Mouse (Mus musculus) heart, postnatal 25 days (tissue): Measurements from ENCODE around the gene Apod. TPM values are rescaled to one million over a fixed set of nuclear protein-coding genes. Genes with fewer than 3 reads are reported as not detected.
"Not testable (repeated sequence)": the region's sequence is repeated elsewhere in the genome, so short reads cannot be mapped to it uniquely, and the experiment has no call there.

Experiments used
- DNase-seq: peaks from one replicate; pipeline ENCODE4 v3.0.0; 2022; ENCODE audit warnings: low spot score
- intact Hi-C: fragments of 180-260 bp; cut with DNase I; formaldehyde crosslinking; loops from one replicate; pipeline ENCODE4 v1.15.1; 2025
- total RNA-seq, 2 experiments: library from RNA; stranded (reverse); gene quantifications; 2 replicates each; pipeline ENCODE4 v1.2.3; 2021

The Apod gene
- 1 to 10 TPM; 2.6 to 2.9 TPM for total RNA-seq

- no peak for DNase-seq
Measured at GRCm38 (mm10) chr16:31314497-31315233, at the start of gene Apod. Gene Apod (minus strand): TSS chr16:31314808.

DNA sequence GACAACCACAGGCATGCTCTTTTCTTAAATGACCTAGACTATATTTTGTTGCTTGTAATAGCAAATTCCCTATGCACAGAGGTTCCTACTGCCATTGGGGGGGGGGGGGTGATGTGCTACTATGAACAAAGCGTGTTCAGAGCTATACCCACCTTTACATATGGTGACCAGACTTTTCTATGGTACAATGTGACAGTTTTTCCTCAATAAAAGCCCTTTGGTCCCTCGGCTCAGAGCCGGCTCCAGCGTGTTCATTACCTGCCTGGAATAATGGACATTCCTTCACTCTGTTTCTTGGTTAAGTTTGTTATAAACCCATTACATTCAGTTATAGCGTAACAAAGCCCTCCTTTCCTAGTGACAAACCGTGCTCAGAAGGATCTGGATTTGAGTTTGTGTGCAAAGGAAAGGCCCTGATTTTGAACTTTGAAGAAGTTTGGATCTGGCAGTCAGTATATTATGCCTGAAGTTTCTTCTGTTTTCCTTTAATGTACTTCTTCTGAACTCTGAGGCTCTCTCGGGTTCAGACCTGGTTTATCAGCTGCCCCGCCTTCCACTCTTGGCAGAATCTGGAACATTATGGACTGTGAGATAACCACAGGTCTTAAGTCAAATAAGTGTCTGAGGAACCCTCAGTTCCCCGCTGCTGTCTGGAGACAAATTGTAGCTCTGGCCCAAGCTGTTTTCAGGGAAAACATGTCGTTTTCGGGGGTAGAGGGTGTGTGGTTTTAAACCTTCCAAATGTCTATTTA, 49.3 kb upstream of the Apod start:
- intact Hi-C loops: no loop called here

More at GRCm38 (mm10) chr16:31314497-31315233, at the start of gene Apod:
- intact Hi-C loops: no loop called here

GRCm38 (mm10) chr16:31359542-31359941, 44.9 kb upstream of the Apod start:
- intact Hi-C loops: loop anchor here (5.0 to 10.0 kb wide), 3 partner anchors 255 to 762 kb away; partner anchors contain the start of gene Fam43a
- DNase-seq: no peak

More for the DNA sequence above, 49.3 kb upstream of the Apod start:
- DNase-seq: no peak

DNA sequence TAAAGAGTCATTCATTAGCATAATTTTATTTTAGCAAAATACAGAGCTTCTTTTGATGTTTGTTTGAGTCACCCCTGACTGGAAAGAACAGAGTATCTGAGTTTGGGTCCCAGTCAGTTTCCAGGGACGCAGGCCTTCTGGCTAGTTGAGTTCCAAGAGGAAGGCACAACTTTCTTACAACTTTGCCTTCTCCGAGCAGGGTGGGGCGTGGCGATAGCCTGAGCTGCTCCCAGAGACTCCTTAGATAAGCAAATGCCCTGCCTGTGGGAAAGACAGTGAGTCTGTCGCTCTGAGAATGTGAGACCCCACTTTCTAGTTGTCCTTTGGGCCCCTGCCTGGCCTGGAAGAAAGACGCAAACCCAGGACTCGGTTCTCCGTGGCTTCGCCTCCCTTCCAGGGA, 44.4 kb upstream of the Apod start:
- intact Hi-C loops: loop anchor here (5.0 to 10.0 kb wide), 3 partner anchors 254 to 762 kb away; partner anchors contain the start of gene Fam43a
- DNase-seq: no peak

GRCm38 (mm10) chr16:31358576-31358975, 44.0 kb upstream of the Apod start:
- intact Hi-C loops: loop anchor here (5.0 to 10.0 kb wide), 3 partner anchors 254 to 761 kb away; partner anchors contain the start of gene Fam43a
- DNase-seq: no peak

- intact Hi-C loops: loop anchor here (5.0 to 10.0 kb wide), 3 partner anchors 251 to 759 kb away; partner anchors contain the start of gene Fam43a
- DNase-seq: no peak
Measured at GRCm38 (mm10) chr16:31355882-31356281, 41.3 kb upstream of the Apod start.

DNA sequence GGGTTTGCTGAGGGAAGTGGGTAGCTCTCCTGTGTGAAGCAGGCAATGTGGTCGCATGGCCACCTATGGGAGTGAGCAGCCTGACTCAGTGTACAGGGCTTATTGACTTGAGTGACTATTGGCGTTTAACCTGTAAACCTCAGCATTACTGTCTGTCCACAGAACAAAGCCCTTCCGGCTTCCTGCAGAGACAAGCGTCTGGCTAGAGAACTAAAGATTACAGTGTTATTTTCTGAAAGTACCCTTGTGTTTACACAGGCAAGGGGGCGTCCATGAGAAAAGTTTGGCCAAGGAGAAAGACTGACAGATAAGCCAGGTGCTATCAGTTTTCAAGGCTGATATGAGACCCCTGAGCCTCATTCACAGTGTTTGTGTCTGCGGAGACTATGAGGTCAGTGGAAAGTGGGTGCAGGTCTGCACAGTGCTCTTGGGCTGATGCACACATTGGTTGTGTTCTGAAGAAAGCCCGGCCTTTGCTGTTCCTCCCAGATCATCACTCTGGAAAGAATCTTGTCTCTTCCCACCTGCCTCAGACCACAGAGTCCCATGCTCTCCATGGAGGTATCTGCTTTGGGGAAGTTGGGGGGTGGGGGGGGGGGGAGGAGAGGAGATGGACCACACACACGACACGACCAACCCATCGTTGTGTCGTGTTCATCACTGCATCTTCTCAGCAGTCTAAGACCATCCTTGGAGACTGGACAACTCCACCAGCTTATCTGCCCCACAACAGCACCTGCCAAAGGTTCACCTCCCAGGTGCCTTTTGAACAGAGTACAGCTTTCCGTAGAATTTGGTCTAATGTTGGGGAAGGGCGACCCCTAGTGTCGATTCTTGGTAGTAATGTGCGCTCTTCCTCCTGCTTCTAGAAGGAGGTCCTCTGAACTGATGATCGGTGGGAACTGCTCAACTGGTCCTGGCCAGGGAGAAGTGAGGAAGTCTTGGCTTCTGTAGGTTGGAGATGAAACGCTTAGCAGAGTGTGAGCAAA, 40.0 kb upstream of the Apod start:
- peak; percentile 14 for DNase-seq
- intact Hi-C loops: loop anchor here (5.0 to 10.0 kb wide), 3 partner anchors 250 to 757 kb away; partner anchors contain the start of gene Fam43a

GRCm38 (mm10) chr16:31352996-31353395, 38.4 kb upstream of the Apod start:
- DNase-seq: no peak
- intact Hi-C loops: loop anchor here (2.0 to 10.0 kb wide), 3 partner anchors 248 to 368 kb away; partner anchors contain the start of gene Xxylt1

DNA sequence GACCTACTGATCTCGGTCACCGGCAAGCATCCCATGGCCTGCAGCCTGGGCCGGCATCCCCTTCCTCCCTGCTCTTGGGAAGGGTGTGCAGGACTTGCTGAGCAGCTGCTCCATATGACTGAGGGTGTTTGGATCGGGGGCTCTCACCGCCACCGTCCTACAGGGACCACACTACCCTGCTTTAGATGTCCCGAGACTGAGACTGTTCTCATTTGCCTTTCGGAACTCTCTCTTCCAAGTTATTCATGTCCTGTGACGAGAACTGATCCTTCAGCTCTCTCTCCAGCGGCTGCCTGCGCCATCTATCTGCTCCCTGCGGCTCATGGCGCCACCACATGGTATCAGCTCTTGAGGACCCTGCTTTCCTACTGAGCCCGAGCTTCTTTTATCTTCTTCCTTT, 33.0 kb upstream of the Apod start:
- intact Hi-C loops: loop anchor here (1.0 to 5.0 kb wide), 3 partner anchors 85 to 225 kb away; no protein-coding TSS in a partner anchor

GRCm38 (mm10) chr16:31342966-31343365, 28.4 kb upstream of the Apod start:
- intact Hi-C loops: no loop called here
- no peak for DNase-seq

More for the DNA sequence above, 33.0 kb upstream of the Apod start:
- DNase-seq: peak; percentile 41

DNA sequence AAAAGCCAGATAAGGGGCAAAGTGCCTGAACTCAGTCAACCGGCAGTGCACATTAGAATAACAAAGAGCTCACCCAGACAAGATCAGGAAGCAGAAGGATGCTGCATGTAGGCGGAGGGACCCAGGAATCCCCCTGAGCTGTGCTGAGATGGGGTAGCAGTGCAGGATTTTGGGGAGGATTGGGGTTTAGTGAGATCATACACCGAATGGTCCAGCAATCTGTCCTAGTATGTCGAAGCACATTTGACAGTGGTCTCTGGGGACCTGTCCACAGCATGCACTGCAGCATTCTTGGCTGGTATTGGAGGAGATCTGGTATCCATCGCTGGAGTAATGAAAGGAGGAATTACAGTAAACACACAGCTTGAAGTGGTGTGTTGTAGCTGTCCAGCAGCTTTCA, 27.9 kb upstream of the Apod start:
- no peak for DNase-seq
- intact Hi-C loops: no loop called here

GRCm38 (mm10) chr16:31339332-31339731, 24.7 kb upstream of the Apod start:
- intact Hi-C loops: no loop called here
- no peak for DNase-seq

DNA sequence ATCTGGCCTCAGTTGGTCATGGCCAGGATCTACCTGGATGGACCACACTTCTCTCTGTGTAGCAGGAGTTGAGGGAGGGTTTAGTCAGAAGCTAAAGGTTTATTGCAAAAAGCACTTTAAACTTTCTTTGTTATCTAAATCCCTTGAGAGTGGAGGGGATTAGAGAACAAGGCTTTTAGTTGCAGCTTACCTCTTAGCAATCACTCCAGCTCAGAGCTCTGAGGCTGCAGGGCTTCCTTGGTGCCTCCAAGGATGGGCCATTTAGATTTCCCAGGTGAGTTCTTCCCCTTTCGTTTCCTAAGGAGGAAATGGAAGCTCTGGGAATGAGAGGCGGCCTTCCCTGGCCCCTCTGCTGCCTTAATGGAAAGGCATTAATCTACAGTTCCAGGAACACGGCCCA, 23.3 kb upstream of the Apod start:
- intact Hi-C loops: no loop called here
- no peak for DNase-seq

DNA sequence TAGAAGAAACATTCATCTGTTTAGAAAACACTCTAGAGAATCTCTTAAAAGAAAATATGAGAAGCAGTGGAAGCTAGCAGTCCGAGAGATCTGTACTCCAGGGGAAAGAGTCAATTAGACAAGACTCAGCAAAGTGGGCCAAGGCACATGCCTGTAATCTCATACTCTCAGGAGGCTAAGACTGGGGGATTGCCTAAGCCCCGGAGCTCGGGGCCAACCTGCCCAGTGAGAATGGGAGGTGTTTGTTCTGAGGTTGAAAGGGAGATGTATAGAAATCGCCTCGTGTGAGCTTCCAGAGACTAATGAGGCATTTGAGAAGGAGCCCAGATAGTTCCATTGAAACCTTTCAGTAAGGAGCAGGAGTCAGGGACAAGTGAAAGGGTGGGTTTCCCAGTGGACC, 20.2 kb upstream of the Apod start:
- intact Hi-C loops: no loop called here
- DNase-seq: no peak

DNA sequence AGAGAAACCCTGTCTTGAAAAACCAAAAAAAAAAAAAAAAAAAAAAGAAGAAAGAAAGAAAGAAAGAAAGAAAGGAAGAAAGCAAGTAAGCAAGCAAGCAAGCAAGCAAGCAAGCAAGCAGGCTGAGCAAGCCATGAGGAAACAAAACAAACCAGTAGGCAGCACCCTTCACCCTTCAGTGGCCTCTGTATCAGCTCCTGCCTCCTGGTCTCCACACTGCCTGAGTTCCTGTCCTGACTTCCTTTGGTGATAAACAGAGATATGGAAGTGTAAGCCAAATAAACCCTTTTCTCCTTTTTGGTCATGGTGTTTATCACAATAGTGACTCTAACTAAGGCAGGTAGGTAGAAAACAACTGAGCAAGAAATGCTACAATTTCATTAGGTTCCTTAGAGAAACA, 18.0 kb upstream of the Apod start:
- no peak for DNase-seq
- intact Hi-C loops: no loop called here

- DNase-seq: peak; percentile 60
- intact Hi-C loops: not testable (repeated sequence)
Measured at GRCm38 (mm10) chr16:31330970-31331369, 16.4 kb upstream of the Apod start.

DNA sequence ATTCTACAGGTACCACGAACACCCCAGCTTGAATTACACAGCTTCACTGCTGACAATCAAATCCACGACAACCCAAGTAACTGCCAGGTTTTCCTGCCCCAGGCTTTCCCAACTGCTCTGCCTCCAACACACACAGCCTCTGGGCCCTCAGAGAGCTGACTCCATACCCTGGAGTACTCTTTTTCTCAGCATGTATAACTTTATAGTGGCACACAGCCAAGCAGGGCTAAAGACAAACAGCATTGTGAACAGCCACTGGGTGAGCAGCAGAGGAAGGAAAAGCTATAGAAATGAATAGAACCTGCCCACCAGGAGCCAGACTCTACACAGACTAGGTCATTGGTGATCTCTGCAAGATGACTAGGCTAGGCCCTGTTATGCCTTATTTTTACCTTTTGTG, 15.1 kb upstream of the Apod start:
- intact Hi-C loops: loop anchor here (5.0 kb wide), 1 partner anchor 37 kb away; no protein-coding TSS in a partner anchor
- DNase-seq: no peak

DNA sequence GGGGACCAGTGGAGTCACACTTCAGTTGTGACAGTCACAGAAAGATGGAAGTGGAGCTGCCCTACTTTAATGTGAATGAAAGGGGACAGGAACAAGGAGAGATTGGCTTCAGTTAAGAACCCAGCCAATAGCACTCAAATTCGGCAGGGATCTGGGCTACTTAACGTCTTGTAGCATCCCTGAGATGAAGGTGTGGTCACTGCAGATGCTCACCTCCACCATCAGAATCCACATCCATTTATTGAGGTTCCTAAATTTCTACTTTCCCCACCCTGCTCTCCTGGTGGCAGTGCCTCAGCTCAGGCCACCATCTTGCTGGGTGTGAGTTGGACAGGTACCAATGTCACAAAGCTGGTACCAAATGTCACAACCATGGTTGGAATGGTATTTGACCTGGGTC, 13.3 kb upstream of the Apod start:
- DNase-seq: no peak
- intact Hi-C loops: loop anchor here (2.0 to 5.0 kb wide), 2 partner anchors 36 to 51 kb away; no protein-coding TSS in a partner anchor

DNA sequence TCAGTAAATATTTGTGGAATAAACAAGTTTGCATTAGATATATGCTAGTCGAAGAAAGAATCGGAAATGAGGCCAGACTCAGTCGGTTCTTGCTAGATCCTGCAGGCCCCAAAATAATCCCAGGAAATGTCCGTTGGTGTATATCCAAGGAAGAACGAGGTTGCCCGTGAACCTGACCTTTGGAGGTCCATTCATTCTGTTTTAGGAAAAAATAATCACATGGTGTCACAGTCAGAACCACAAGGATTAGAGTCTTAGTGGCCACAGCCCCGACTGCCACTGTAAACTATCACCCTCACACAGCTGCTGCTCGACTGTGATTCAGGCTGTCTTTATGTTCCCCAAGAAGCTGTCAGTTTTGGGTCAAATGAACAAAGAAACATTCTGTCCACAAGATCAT, 12.8 kb upstream of the Apod start:
- intact Hi-C loops: loop anchor here (2.0 to 5.0 kb wide), 2 partner anchors 35 to 51 kb away; no protein-coding TSS in a partner anchor
- DNase-seq: no peak
